Mouse (Mus musculus) heart, postnatal 4 days (tissue): Measurements from ENCODE around the gene Znhit2. TPM values are rescaled to one million over a fixed set of nuclear protein-coding genes. Genes with fewer than 3 reads are reported as not detected.
"Not testable (repeated sequence)": the region's sequence is repeated elsewhere in the genome, so short reads cannot be mapped to it uniquely, and the experiment has no call there.

ENCODE experiments used
- DNase-seq: peaks from one replicate; pipeline ENCODE4 v3.0.0; 2021
- total RNA-seq, 2 experiments: library from RNA; stranded (reverse); gene quantifications; 2 replicates each; pipeline ENCODE4 v1.2.3; 2021

The Znhit2 gene
- total RNA-seq, result 10 to 100 TPM; 16.2 to 16.7 TPM

GRCm38 (mm10) chr19:6061021-6061533, at the start of gene Znhit2:
Znhit2 (plus strand) TSS chr19:6061192.
- peak; percentile 94 for DNase-seq

GRCm38 (mm10) chr19:6013691-6014090, 47.3 kb upstream of the Znhit2 start:
- no peak for DNase-seq

- peak; percentile 45 for DNase-seq
These were observed 45.9 kb upstream of the Znhit2 start for GRCm38 (mm10) chr19:6014991-6015510.

GRCm38 (mm10) chr19:6015511-6016315, 45.3 kb upstream of the Znhit2 start, which contains the start of gene Capn1:
Capn1 (minus strand) TSS chr19:6015897.
- peak; percentile 81 for DNase-seq

- no peak for DNase-seq
These were observed 44.5 kb upstream of the Znhit2 start for GRCm38 (mm10) chr19:6016532-6016931.

GRCm38 (mm10) chr19:6018142-6019089, 42.6 kb upstream of the Znhit2 start:
- DNase-seq, result peak; percentile 91

GRCm38 (mm10) chr19:6020276-6020675, 40.7 kb upstream of the Znhit2 start:
- DNase-seq, result no peak

GRCm38 (mm10) chr19:6023059-6023458, 37.9 kb upstream of the Znhit2 start:
- DNase-seq, result no peak

- no peak for DNase-seq
These were observed 37.1 kb upstream of the Znhit2 start for GRCm38 (mm10) chr19:6023930-6024329.

GRCm38 (mm10) chr19:6028991-6029390, 32.0 kb upstream of the Znhit2 start:
- DNase-seq, result no peak

GRCm38 (mm10) chr19:6029426-6029825, 31.6 kb upstream of the Znhit2 start:
- no peak for DNase-seq

- no peak for DNase-seq
These were observed 30.3 kb upstream of the Znhit2 start for GRCm38 (mm10) chr19:6030520-6031280.

- DNase-seq, result no peak
These were observed 24.9 kb upstream of the Znhit2 start for GRCm38 (mm10) chr19:6035966-6036585.

GRCm38 (mm10) chr19:6037695-6038094, 23.3 kb upstream of the Znhit2 start:
- DNase-seq, result no peak

GRCm38 (mm10) chr19:6038326-6038725, 22.7 kb upstream of the Znhit2 start:
- DNase-seq, result no peak

- no peak for DNase-seq
These were observed 21.0 kb upstream of the Znhit2 start for GRCm38 (mm10) chr19:6040002-6040401.

- DNase-seq, result no peak
These were observed 18.7 kb upstream of the Znhit2 start for GRCm38 (mm10) chr19:6042293-6042692.

- DNase-seq, result not testable (repeated sequence)
These were observed 16.9 kb upstream of the Znhit2 start for GRCm38 (mm10) chr19:6044102-6044501.

- DNase-seq, result no peak
These were observed 15.4 kb upstream of the Znhit2 start for GRCm38 (mm10) chr19:6045366-6046293.
